Mouse (Mus musculus) heart, postnatal 14 days (tissue): ENCODE results near the gene Rbm3. TPM values are rescaled to one million over a fixed set of nuclear protein-coding genes. Genes with fewer than 3 reads are reported as not detected.

Experiments
- total RNA-seq, 2 experiments: library from RNA; stranded (reverse); gene quantifications; 2 replicates each; pipeline ENCODE4 v1.2.3; 2021

Gene Rbm3
- total RNA-seq, 2 experiments from 2014 or later, result 158 to 181 TPM

Other genes starting within 250 kb of the Rbm3 start
- gene Pqbp1, start 246.6 kb downstream of the Rbm3 start, total RNA-seq, result 10 to 100 TPM; 22.5 to 26.4 TPM
- gene Timm17b, start 246.5 kb downstream of the Rbm3 start, total RNA-seq, result 10 to 100 TPM; 30.8 to 42.9 TPM
- not detected for gene Gm10491, start 238.0 kb downstream of the Rbm3 start, total RNA-seq
- not detected for gene Gm10490, start 236.3 kb downstream of the Rbm3 start, total RNA-seq
- gene Pcsk1n, start 226.1 kb downstream of the Rbm3 start, total RNA-seq, result not detected
- gene Eras, start 217.3 kb downstream of the Rbm3 start, total RNA-seq, result not detected
- 10 to 100 TPM; 13.0 to 14.7 TPM for gene Hdac6, start 198.0 kb downstream of the Rbm3 start, total RNA-seq
- gene Gata1, start 167.8 kb downstream of the Rbm3 start, total RNA-seq, result not detected
- gene Glod5, start 127.4 kb downstream of the Rbm3 start, total RNA-seq, result not detected
- 1 to 10 TPM; 6.0 to 6.7 TPM for gene Suv39h1, start 71.1 kb downstream of the Rbm3 start, total RNA-seq
- 1 to 10 TPM; 2.7 to 4.0 TPM for gene Was, start 55.4 kb downstream of the Rbm3 start, total RNA-seq
- gene Wdr13, start 13.0 kb downstream of the Rbm3 start, total RNA-seq, result 10 to 100 TPM; 67.7 to 71.3 TPM
- 1 to 10 TPM; 4.1 to 4.2 TPM for gene Tbc1d25, start 30.3 kb upstream of the Rbm3 start, total RNA-seq
- 10 to 100 TPM; 19.0 to 24.7 TPM for gene Ebp, start 47.6 kb upstream of the Rbm3 start, total RNA-seq
- gene Porcn, start 60.6 kb upstream of the Rbm3 start, total RNA-seq, result 1 to 10 TPM; 1.8 to 3.7 TPM
- gene Ftsj1, start 106.5 kb upstream of the Rbm3 start, total RNA-seq, result 10 to 100 TPM in 1 of 2 experiments, 1 to 10 TPM in 1; 9.8 to 12.7 TPM
- gene Slc38a5, start 125.3 kb upstream of the Rbm3 start, total RNA-seq, result 1 to 10 TPM in 1 of 2 experiments, under 1 TPM in 1; 0.78 to 1.6 TPM
- not detected for gene Ssxb10, start 181.5 kb upstream of the Rbm3 start, total RNA-seq
- not detected for gene Ssxb9, start 221.1 kb upstream of the Rbm3 start, total RNA-seq